Mouse (Mus musculus) midbrain, postnatal 0 days (tissue): ENCODE data around the gene Bhlhe23. TPM values are rescaled to one million over a fixed set of nuclear protein-coding genes. Genes with fewer than 3 reads are reported as not detected.

ENCODE experiments used
- ATAC-seq: fragments of 200-750 bp; cut with Nextera tagmentation; 2 replicates; pipeline ENCODE4 v1.8.0; 2017; ENCODE audit warnings: moderate number of reproducible peaks, mild to moderate bottlenecking, moderate TSS enrichment, moderate library complexity; ENCODE audit not compliant: low FRiP score
- DNase-seq: peaks from one replicate; pipeline ENCODE4 v3.0.0-alpha.2; 2015; ENCODE audit warnings: low spot score
- H3K27ac ChIP-seq: fragments of 300-500 bp; sonication (generic); 2 replicates; pipeline ENCODE4 v1.5.1; 2014; ENCODE audit warnings: low read depth, mild to moderate bottlenecking, low read length, mixed read lengths
- H3K27me3 ChIP-seq: fragments of 300-500 bp; sonication (generic); 2 replicates; pipeline ENCODE4 v1.6.1; 2014; ENCODE audit warnings: low read length, control low read depth, mixed read lengths; ENCODE audit not compliant: insufficient read depth
- H3K36me3 ChIP-seq: fragments of 300-500 bp; sonication (generic); 2 replicates; pipeline ENCODE4 v1.6.1; 2014; ENCODE audit warnings: low read length, control low read depth, mixed read lengths; ENCODE audit not compliant: insufficient read depth
- H3K4me1 ChIP-seq: fragments of 300-500 bp; sonication (generic); 2 replicates; pipeline ENCODE4 v1.6.1; 2014; ENCODE audit warnings: mild to moderate bottlenecking, control low read depth, antibody characterized with exemption, low read length, mixed read lengths; ENCODE audit not compliant: insufficient read depth
- H3K4me2 ChIP-seq: fragments of 300-500 bp; sonication (generic); 2 replicates; pipeline ENCODE4 v1.6.1; 2014; ENCODE audit warnings: low read depth, mild to moderate bottlenecking, low read length, mixed read lengths; ENCODE audit not compliant: poor library complexity, severe bottlenecking
- H3K4me3 ChIP-seq: fragments of 300-500 bp; sonication (generic); 2 replicates; pipeline ENCODE4 v1.5.1; 2014; ENCODE audit warnings: low read depth, mild to moderate bottlenecking, low read length, moderate library complexity
- H3K9ac ChIP-seq: fragments of 300-500 bp; sonication (generic); replicated peaks from 2 replicates; pipeline ENCODE4 v1.6.1; 2014; ENCODE audit warnings: mild to moderate bottlenecking, low read length, moderate library complexity, mixed read lengths; ENCODE audit not compliant: poor library complexity, severe bottlenecking
- H3K9me3 ChIP-seq: fragments of 300-500 bp; sonication (generic); 2 replicates; pipeline ENCODE4 v1.6.1; 2016; ENCODE audit warnings: low read length, control low read depth
- CTCF ChIP-seq: IDR thresholded peaks from 2 replicates; pipeline ENCODE4 v1.5.1; 2016; ENCODE audit warnings: antibody characterized with exemption, mild to moderate bottlenecking
- WGBS: fragments of 180-500 bp; shearing (Covaris S2); extraction: QIAGEN DNeasy Blood & Tissue Kit; methylation state at CpG from one replicate; pipeline ENCODE4 v1.1.7; 2014; 5-methylcytosine and 5-hydroxymethylcytosine counted together
- polyA plus RNA-seq: library from polyadenylated mRNA; unstranded; fragments of >200 nt; fragmentation: Nextera tagmentation; extraction: Ambion mirVana; gene quantifications from 2 replicates; pipeline ENCODE4 v1.2.1, GENCODE M21; 2015
- total RNA-seq: library from RNA; depleted of rRNA; stranded (reverse); fragments of >200 nt; gene quantifications from 2 replicates; pipeline ENCODE4 v1.2.3, GENCODE M21; 2014; rRNA removed

Bhlhe23 gene
- 7.6 and 7.9 TPM in 2 replicates for total RNA-seq
- 5.9 and 6.0 TPM in 2 replicates for polyA plus RNA-seq

DNA sequence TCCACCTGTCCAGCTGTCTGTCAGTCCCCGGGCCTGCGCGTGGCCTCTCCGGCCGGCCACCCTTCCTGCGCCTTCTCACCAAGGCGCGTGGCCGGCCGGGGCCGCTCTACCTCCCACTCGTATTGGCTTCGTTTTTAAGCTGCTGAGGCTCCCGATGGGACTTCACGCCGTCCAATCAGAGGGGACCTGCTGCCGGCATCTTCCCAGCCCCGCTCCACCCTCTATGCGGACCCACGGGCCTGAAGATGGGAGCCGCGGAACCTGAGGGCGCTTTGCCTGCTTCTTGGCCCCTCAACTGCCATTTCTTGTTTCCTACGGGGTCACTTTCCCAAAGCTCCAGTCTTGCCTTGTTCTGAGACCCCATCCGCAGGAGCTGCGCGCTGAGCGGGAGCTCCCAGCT lies at the start of gene Bhlhe23:
TSS of gene Bhlhe23 (minus strand) at position 108 of the 400 bp plus-strand sequence.
- DNase-seq (no peak), ATAC-seq (no peak)
- Histone ChIP-seq H3K27ac (no peak within 1 kb of the TSS), H3K36me3 (no peaks in the 10 kb centered on the region), H3K4me1 (no peaks in the 10 kb centered on the region), H3K9me3 (no peaks in the 10 kb centered on the region), H3K4me2 (peak within 1 kb of the TSS; percentile 46), H3K27me3 (peaks cover 63% of the 10 kb centered on the region), H3K4me3 (peak within 1 kb of the TSS; percentile 35), H3K9ac (peak within 1 kb of the TSS; percentile 39; the same call in 1 of the 2 replicates)
- 2% methylated on average over 28 of the region's 28 CpGs for WGBS
- no peak for TF ChIP-seq CTCF

DNA sequence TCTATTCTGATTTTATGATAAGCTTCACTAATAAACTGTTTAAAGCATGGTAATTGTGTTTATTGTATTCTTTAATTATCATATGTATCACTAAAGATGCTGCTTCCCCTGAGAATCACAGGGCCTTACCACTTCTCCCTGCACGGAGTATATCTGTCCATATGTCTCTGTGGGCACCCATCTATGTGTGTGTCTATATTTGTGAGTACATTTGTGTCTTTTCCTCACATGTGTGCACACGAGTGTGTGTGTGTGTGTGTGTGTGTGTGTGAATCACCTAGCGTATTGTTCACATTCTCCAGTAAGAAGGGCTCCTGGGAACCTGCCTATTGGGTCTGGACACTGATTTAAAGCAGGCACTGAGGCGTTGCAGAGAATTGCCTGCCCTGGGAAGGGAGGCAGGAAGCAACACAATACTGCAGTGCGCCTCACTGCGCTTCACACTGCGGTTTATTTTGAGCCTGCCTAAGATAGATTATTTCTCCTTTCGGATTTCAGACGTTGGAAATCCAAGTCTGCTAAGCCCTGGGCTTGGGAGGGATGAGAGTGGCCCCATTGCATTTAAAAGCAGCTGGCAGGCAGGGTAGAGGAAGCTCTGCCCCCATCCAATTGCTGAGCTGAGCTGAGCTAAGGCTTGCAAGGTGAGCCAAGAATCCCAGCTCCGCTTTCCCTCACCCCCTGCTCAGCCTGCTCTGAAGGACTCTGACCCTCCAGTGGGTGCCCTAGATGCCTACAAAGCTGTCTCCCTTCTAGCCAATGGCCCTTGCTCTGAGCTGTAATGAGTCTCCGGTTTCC lies 48.6 kb upstream of the Bhlhe23 start:
- Histone ChIP-seq H3K9ac (no peak overlapping the region; the same call in 1 of the 2 replicates), H3K4me3 (no peak overlapping the region), H3K36me3 (no peaks in the 10 kb centered on the region), H3K4me1 (0 out of 2 replicates have a peak, but pooled peaks cover 4% of the 10 kb centered on the region), H3K4me2 (no peak overlapping the region), H3K27ac (peak overlapping the region; percentile 72), H3K27me3 (no peaks in the 10 kb centered on the region), H3K9me3 (no peaks in the 10 kb centered on the region)
- DNase-seq = peak; percentile 68
- no peak for TF ChIP-seq CTCF
- peak; percentile 36; the same call in 1 of the 2 replicates for ATAC-seq
- 16% methylated on average over 11 of the region's 11 CpGs for WGBS

DNA sequence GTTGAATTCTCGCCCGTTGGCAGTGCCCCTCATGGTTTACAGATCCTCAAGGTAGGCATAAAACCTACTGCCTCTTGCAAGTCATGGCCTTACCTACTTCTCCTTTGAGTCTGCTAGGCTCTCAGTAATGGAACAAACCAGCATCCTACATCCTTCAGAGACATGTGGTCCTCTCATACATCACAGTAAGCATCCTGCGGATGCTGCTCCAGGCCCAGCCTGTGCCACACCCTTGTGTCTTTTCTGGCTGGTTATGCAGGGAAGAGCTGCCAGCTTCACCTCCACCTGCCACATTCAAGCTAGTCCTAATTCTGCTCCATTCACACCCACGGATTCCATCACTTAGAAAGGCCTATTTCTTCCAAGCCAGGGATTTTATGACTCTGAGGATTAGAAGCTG lies 48.0 kb upstream of the Bhlhe23 start:
- H3K4me3 ChIP-seq = no peak overlapping the region
- DNase-seq = no peak
- H3K4me1 ChIP-seq = 0 out of 2 replicates have a peak, but pooled peaks cover 4% of the 10 kb centered on the region
- no peaks in the 10 kb centered on the region for H3K27me3 ChIP-seq
- no peaks in the 10 kb centered on the region for H3K36me3 ChIP-seq
- no peak overlapping the region for H3K4me2 ChIP-seq
- no peaks in the 10 kb centered on the region for H3K9me3 ChIP-seq
- H3K27ac ChIP-seq = peak overlapping the region; percentile 72
- no peak overlapping the region for H3K9ac ChIP-seq
- ATAC-seq = no peak
- TF ChIP-seq CTCF = no peak
- WGBS = 74% methylated on average over 4 of the region's 4 CpGs

GRCm38 (mm10) chr2:180824061-180824460 lies 47.4 kb upstream of the Bhlhe23 start:
- Histone ChIP-seq H3K9me3 (no peaks in the 10 kb centered on the region), H3K27me3 (no peaks in the 10 kb centered on the region), H3K4me2 (no peak overlapping the region), H3K36me3 (no peaks in the 10 kb centered on the region), H3K27ac (peak overlapping the region; percentile 72; the same call in 1 of the 2 replicates), H3K4me3 (no peak overlapping the region), H3K4me1 (0 out of 2 replicates have a peak, but pooled peaks cover 4% of the 10 kb centered on the region), H3K9ac (no peak overlapping the region)
- WGBS = 78% methylated on average over 4 of the region's 4 CpGs
- no peak for TF ChIP-seq CTCF
- ATAC-seq = no peak
- DNase-seq = no peak

DNA sequence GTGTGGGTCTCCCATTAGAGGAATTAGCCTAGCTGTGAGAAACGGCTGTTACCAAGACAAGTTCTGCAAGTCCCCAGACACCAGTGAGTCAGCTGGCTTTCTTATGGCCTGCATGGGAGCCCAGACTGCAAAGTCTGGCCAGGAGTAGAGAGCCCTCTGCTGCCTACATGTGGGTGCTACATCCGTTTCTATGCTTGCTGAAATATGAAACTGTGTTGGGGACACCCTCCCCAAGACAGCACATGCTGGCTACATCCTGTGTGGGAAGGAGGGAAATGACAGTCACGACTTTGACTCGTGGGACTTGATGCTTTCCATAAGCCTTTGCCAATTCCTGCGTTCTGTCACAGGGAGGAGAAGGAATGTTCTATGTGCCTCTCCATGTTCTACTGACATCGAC lies 45.8 kb upstream of the Bhlhe23 start:
- WGBS = 38% methylated on average over 6 of the region's 6 CpGs

GRCm38 (mm10) chr2:180819504-180819903 lies 42.8 kb upstream of the Bhlhe23 start:
- Histone ChIP-seq H3K36me3 (no peaks in the 10 kb centered on the region), H3K4me1 (0 out of 2 replicates have a peak, but pooled peaks cover 3% of the 10 kb centered on the region), H3K27ac (no peak overlapping the region), H3K4me2 (no peak overlapping the region), H3K4me3 (no peak overlapping the region), H3K9ac (no peak overlapping the region), H3K27me3 (no peaks in the 10 kb centered on the region), H3K9me3 (no peaks in the 10 kb centered on the region)
- 83% methylated on average over 2 of the region's 2 CpGs for WGBS
- ATAC-seq (no peak), DNase-seq (no peak)
- no peak for TF ChIP-seq CTCF

More for the DNA sequence above, 45.8 kb upstream of the Bhlhe23 start:
- Histone ChIP-seq H3K4me2 (no peak overlapping the region), H3K4me3 (no peak overlapping the region), H3K9me3 (no peaks in the 10 kb centered on the region), H3K27ac (no peak overlapping the region), H3K36me3 (no peaks in the 10 kb centered on the region), H3K4me1 (0 out of 2 replicates have a peak, but pooled peaks cover 4% of the 10 kb centered on the region), H3K9ac (no peak overlapping the region), H3K27me3 (no peaks in the 10 kb centered on the region)
- ATAC-seq = no peak
- TF ChIP-seq CTCF = peak; percentile 85
- DNase-seq = peak; percentile 83
